Mouse (Mus musculus): ENCODE measurements around the gene Igf2bp1. TPM values are rescaled to one million over a fixed set of nuclear protein-coding genes. Genes with fewer than 3 reads are reported as not detected.

Igf2bp1 gene
- polyA plus RNA-seq, 1 experiment from 2014 or later, result 83.9 TPM

DNA sequence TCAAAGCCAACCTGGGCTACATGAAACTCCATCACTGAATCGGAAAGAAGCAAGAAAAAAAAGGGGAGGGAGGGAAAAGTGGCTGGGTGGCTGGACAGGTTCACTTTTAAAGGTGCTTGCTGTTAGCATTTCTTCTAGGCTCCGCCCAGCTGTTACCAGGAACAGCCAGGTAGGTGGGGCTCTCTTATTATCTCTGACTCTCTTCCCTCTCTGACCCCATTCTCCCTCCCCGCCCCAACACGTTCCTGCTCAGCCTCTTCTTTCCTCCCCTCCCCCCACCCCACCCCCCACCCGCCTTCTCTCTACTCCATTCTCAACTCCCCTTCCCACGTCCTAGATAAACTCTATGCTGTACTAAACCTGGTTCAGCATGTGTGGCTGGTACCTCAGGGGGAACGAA is 94.2 kb downstream of the Igf2bp1 start:
- Histone ChIP-seq H3K27ac (ENCODE audit: low read depth, low read length) (no peak overlapping the region), H3K4me1 (replicated peaks; ENCODE audit: control insufficient read depth, insufficient read depth, low read length) (0 out of 2 replicates have a peak, but pooled peaks cover 2% of the 10 kb centered on the region), H3K9me3 (ENCODE audit: control insufficient read depth, low read length) (no peaks in the 10 kb centered on the region), H3K9ac (ENCODE audit: low read depth, low read length) (no peak overlapping the region), H3K4me3 (ENCODE audit: low read depth, low read length) (no peak overlapping the region), H3K27me3 (ENCODE audit: control insufficient read depth, insufficient read depth, low read length) (peaks cover 38% of the 10 kb centered on the region), H3K36me3 (ENCODE audit: control insufficient read depth, insufficient read depth, low read length) (no peaks in the 10 kb centered on the region), H3K4me2 (replicated peaks; ENCODE audit: low read depth, low read length) (no peak overlapping the region)
- ATAC-seq (ENCODE audit: low FRiP score) (no peak), DNase-seq (ENCODE audit: low spot score) (no peak)
- WGBS, result 13% methylated on average over 7 of the region's 7 CpGs

DNA sequence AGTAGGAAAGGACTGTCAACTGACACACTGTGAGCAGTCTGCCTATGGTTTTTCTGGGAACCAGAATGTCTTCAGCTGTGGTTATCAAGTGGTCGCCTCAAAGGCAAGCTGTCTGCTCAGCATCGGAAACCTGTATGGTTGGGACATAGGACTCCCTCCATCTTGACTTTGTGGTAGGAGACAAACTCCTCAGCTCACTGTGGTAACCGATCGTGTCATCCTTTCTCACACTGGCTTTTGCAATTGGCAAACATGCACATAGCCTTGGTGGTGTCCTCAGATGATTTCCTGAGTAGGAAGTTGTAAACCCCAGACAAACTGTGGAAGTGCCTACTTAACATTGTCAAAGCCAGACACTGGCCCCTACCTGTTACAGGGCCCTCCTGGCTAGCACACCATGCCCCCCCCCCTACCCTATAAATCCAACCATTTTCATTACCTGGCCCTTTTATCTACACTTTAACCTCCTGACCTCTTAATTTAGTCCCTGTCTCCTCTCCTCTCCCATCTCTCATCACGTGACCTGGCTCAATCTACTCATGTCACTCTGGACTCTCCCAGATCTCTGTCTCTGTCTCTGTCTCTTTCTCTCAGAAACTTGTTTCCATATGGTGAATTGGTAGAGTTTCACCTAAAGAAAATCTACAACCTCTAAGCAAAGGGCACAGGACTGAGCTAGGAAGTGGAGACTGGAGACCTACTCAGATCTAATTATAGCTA is 97.8 kb downstream of the Igf2bp1 start:
- Histone ChIP-seq H3K27ac (ENCODE audit: low read depth, low read length) (no peak overlapping the region), H3K4me3 (ENCODE audit: low read depth, low read length) (no peak overlapping the region), H3K27me3 (ENCODE audit: control insufficient read depth, insufficient read depth, low read length) (peaks cover 4% of the 10 kb centered on the region), H3K36me3 (ENCODE audit: control insufficient read depth, insufficient read depth, low read length) (no peaks in the 10 kb centered on the region), H3K9me3 (ENCODE audit: control insufficient read depth, low read length) (no peaks in the 10 kb centered on the region), H3K9ac (ENCODE audit: low read depth, low read length) (no peak overlapping the region), H3K4me2 (replicated peaks; ENCODE audit: low read depth, low read length) (no peak overlapping the region), H3K4me1 (replicated peaks; ENCODE audit: control insufficient read depth, insufficient read depth, low read length) (no peaks in the 10 kb centered on the region)
- DNase-seq (ENCODE audit: low spot score) (no peak), ATAC-seq (ENCODE audit: low FRiP score) (no peak)
- WGBS, result 81% methylated on average over 5 of the region's 5 CpGs

Other genes starting within 250 kb of the Igf2bp1 start
- not detected in 2 replicates for gene Phospho1, start 181.4 kb downstream of the Igf2bp1 start, polyA plus RNA-seq (2014; fragmentation: Nextera tagmentation; extraction: Ambion mirVana)
- 7.1 and 7.6 TPM in 2 replicates for gene Gngt2, start 168.7 kb downstream of the Igf2bp1 start, polyA plus RNA-seq (2014; fragmentation: Nextera tagmentation; extraction: Ambion mirVana)
- 2.4 and 2.6 TPM in 2 replicates for gene Abi3, start 163.5 kb downstream of the Igf2bp1 start, polyA plus RNA-seq (2014; fragmentation: Nextera tagmentation; extraction: Ambion mirVana)
- 0.11 TPM in 1 of 2 replicates, not detected in the other for gene B4galnt2, start 91.0 kb downstream of the Igf2bp1 start, polyA plus RNA-seq (2014; fragmentation: Nextera tagmentation; extraction: Ambion mirVana)
- not detected in 2 replicates for gene Gip, start 18.6 kb upstream of the Igf2bp1 start, polyA plus RNA-seq (2014; fragmentation: Nextera tagmentation; extraction: Ambion mirVana)
- gene Snf8, start 28.9 kb upstream of the Igf2bp1 start, polyA plus RNA-seq (2014; fragmentation: Nextera tagmentation; extraction: Ambion mirVana), result 47.3 and 48.8 TPM in 2 replicates
- gene Ube2z, start 59.4 kb upstream of the Igf2bp1 start, polyA plus RNA-seq (2014; fragmentation: Nextera tagmentation; extraction: Ambion mirVana), result 20.9 and 25.2 TPM in 2 replicates
- 474 and 485 TPM in 2 replicates for gene Atp5g1, start 69.7 kb upstream of the Igf2bp1 start, polyA plus RNA-seq (2014; fragmentation: Nextera tagmentation; extraction: Ambion mirVana)
- gene Calcoco2, start 106.0 kb upstream of the Igf2bp1 start, polyA plus RNA-seq (2014; fragmentation: Nextera tagmentation; extraction: Ambion mirVana), result 0.17 TPM in 1 of 2 replicates, not detected in the other
- gene Ttll6, start 127.8 kb upstream of the Igf2bp1 start, polyA plus RNA-seq (2014; fragmentation: Nextera tagmentation; extraction: Ambion mirVana), result 0.07 and 0.12 TPM in 2 replicates
- gene Hoxb13, start 188.4 kb upstream of the Igf2bp1 start, polyA plus RNA-seq (2014; fragmentation: Nextera tagmentation; extraction: Ambion mirVana), result not detected in 2 replicates

Measured in hindbrain, embryonic 11.5 days (tissue).